Mouse (Mus musculus) C2C12 (cell line): ENCODE measurements around the gene Hmx3. TPM values are rescaled to one million over a fixed set of nuclear protein-coding genes. Genes with fewer than 3 reads are reported as not detected.

Experiments
- H3K27me3 ChIP-seq: one replicate; pipeline ENCODE4 v1.6.1; 2011; ENCODE audit not compliant: control insufficient read depth, insufficient read depth, insufficient read length
- H3K36me3 ChIP-seq: one replicate; pipeline ENCODE4 v1.6.1; 2011; ENCODE audit not compliant: control insufficient read depth, insufficient read depth
- H3K4me3 ChIP-seq: one replicate; pipeline ENCODE4 v1.5.1; 2011; ENCODE audit warnings: mild to moderate bottlenecking, control low read depth; ENCODE audit not compliant: poor library complexity, insufficient read depth, severe bottlenecking
- H3K79me2 ChIP-seq: one replicate; pipeline ENCODE4 v1.6.1; 2011; ENCODE audit not compliant: control insufficient read depth, insufficient read depth
- H3K79me3 ChIP-seq: one replicate; pipeline ENCODE4 v1.6.1; 2011; ENCODE audit warnings: low read depth, control low read depth
- H3ac ChIP-seq: one replicate; pipeline ENCODE3; 2011; ENCODE audit warnings: low read depth; ENCODE audit not compliant: control insufficient read depth, insufficient read length
- CEBPB ChIP-seq: IDR thresholded peaks from one replicate; pipeline ENCODE4 v1.6.1; 2011; ENCODE audit warnings: low read depth, mild to moderate bottlenecking, control low read depth, moderate library complexity
- CTCF ChIP-seq: IDR thresholded peaks from one replicate; pipeline ENCODE4 v1.5.1; 2011; ENCODE audit not compliant: control insufficient read depth, insufficient read depth, insufficient read length
- FOSL1 ChIP-seq: IDR thresholded peaks from one replicate; pipeline ENCODE4 v1.8.0; 2011; ENCODE audit warnings: mild to moderate bottlenecking, low read length; ENCODE audit not compliant: poor library complexity, insufficient read depth, severe bottlenecking
- MAX ChIP-seq: IDR thresholded peaks from one replicate; pipeline ENCODE4 v1.6.1; 2011; ENCODE audit warnings: mild to moderate bottlenecking, control low read depth
- MYOD1 ChIP-seq: IDR thresholded peaks from one replicate; pipeline ENCODE4 v1.6.1; 2011; ENCODE audit warnings: low read depth; ENCODE audit not compliant: control insufficient read depth, insufficient read length
- MYOG ChIP-seq: IDR thresholded peaks from one replicate; pipeline ENCODE4 v1.6.1; 2011; ENCODE audit not compliant: control insufficient read depth, insufficient read length; ENCODE audit errors: extremely low read depth
- USF1 ChIP-seq: IDR thresholded peaks from one replicate; pipeline ENCODE4 v1.6.1; 2011; ENCODE audit warnings: low read depth, mild to moderate bottlenecking, control low read depth, moderate library complexity
- polyA plus RNA-seq: library from polyadenylated mRNA; unstranded; fragments of >200 nt; fragmentation: generic; extraction: Trizol; gene quantifications from one replicate; pipeline ENCODE4 v1.2.1, GENCODE M21; 2012; ENCODE audit warnings: missing spikeins

Hmx3 gene
- polyA plus RNA-seq, 1 experiment = 0.06 TPM

GRCm38 (mm10) chr7:131551471-131551870, 8.8 kb downstream of the Hmx3 start:
- no peaks in the 10 kb centered on the region for H3K79me2 ChIP-seq
- H3K36me3 ChIP-seq = no peaks in the 10 kb centered on the region
- no peak for TF ChIP-seq MYOD1
- no peak for TF ChIP-seq USF1
- TF ChIP-seq CEBPB = no peak
- no peak for TF ChIP-seq FOSL1
- no peak for TF ChIP-seq CTCF
- no peak for TF ChIP-seq MYOG
- no peak for TF ChIP-seq MAX
- H3K27me3 ChIP-seq = peaks cover 68% of the 10 kb centered on the region
- no peak overlapping the region for H3K4me3 ChIP-seq
- no peak overlapping the region for H3ac ChIP-seq
- no peaks in the 10 kb centered on the region for H3K79me3 ChIP-seq

- TF ChIP-seq CTCF = no peak
- no peaks in the 10 kb centered on the region for H3K36me3 ChIP-seq
- no peaks in the 10 kb centered on the region for H3K79me2 ChIP-seq
- no peak overlapping the region for H3ac ChIP-seq
- H3K79me3 ChIP-seq = no peaks in the 10 kb centered on the region
- H3K4me3 ChIP-seq = no peak overlapping the region
- peaks cover 63% of the 10 kb centered on the region for H3K27me3 ChIP-seq
Measured at GRCm38 (mm10) chr7:131551931-131552741, 9.5 kb downstream of the Hmx3 start.

GRCm38 (mm10) chr7:131552781-131553180, 10.1 kb downstream of the Hmx3 start:
- peaks cover 56% of the 10 kb centered on the region for H3K27me3 ChIP-seq
- no peaks in the 10 kb centered on the region for H3K79me2 ChIP-seq
- no peak overlapping the region for H3K4me3 ChIP-seq
- TF ChIP-seq CTCF (no peak), USF1 (no peak), CEBPB (no peak), MAX (no peak), MYOG (no peak), MYOD1 (no peak), FOSL1 (no peak)
- no peaks in the 10 kb centered on the region for H3K79me3 ChIP-seq
- H3K36me3 ChIP-seq = no peaks in the 10 kb centered on the region
- no peak overlapping the region for H3ac ChIP-seq

GRCm38 (mm10) chr7:131553771-131554175, 11.1 kb downstream of the Hmx3 start:
- peak overlapping the region; percentile 34 for H3K4me3 ChIP-seq
- H3K36me3 ChIP-seq = no peaks in the 10 kb centered on the region
- no peaks in the 10 kb centered on the region for H3K79me2 ChIP-seq
- H3ac ChIP-seq = peak overlapping the region; percentile 53
- peaks cover 47% of the 10 kb centered on the region for H3K27me3 ChIP-seq
- no peaks in the 10 kb centered on the region for H3K79me3 ChIP-seq
- peak; percentile 23 for TF ChIP-seq MAX
- no peak for TF ChIP-seq CTCF

GRCm38 (mm10) chr7:131554341-131555180, 11.9 kb downstream of the Hmx3 start:
- H3K36me3 ChIP-seq = no peaks in the 10 kb centered on the region
- H3K79me3 ChIP-seq = no peaks in the 10 kb centered on the region
- peak overlapping the region; percentile 34 for H3K4me3 ChIP-seq
- H3K79me2 ChIP-seq = no peaks in the 10 kb centered on the region
- H3K27me3 ChIP-seq = peaks cover 40% of the 10 kb centered on the region
- TF ChIP-seq USF1 (no peak), MYOG (no peak), CEBPB (no peak), MYOD1 (no peak), MAX (no peak), CTCF (no peak), FOSL1 (no peak)
- peak overlapping the region; percentile 83 for H3ac ChIP-seq
